In genomic region chr3:88002291-88002976, GRCm38 (mm10) we compare ENCODE assay signal across 9 mouse cellular contexts. TPM values are rescaled to one million over a fixed set of nuclear protein-coding genes. Genes with fewer than 3 reads are reported as not detected.
DNase-seq lines count a peak whose midpoint lies in the region; ATAC-seq and TF ChIP-seq lines count a peak whose summit lies in the region.
"Had no signal": no experiment of that assay in that cellular context is flagged by ENCODE, and none has a peak within 500 bp of the region (broad histone marks: within the 10 kb centered on the region; RNA-seq: fewer than 3 reads in every experiment).

No protein-coding gene starts in this region.

- H3K36me3 ChIP-seq in limb, embryonic 12.5 days = no peaks in the 10 kb centered on the region
- H3K36me3 ChIP-seq in limb, embryonic 10.5 days = no peaks in the 10 kb centered on the region
- no peaks in the 10 kb centered on the region for H3K36me3 ChIP-seq in embryonic facial prominence, embryonic 14.5 days (ENCODE audit: control insufficient read depth, insufficient read depth, low read length)
- no peaks in the 10 kb centered on the region for H3K36me3 ChIP-seq in limb, embryonic 15.5 days
- H3K36me3 ChIP-seq in stomach, postnatal 0 days (ENCODE audit: control insufficient read depth, insufficient read depth, low read length) = no peaks in the 10 kb centered on the region

- H3K27ac ChIP-seq in limb, embryonic 12.5 days = no peak overlapping the region
- H3K27ac ChIP-seq in limb, embryonic 10.5 days = no peak overlapping the region
- no peak overlapping the region for H3K27ac ChIP-seq in embryonic facial prominence, embryonic 14.5 days (replicated peaks; ENCODE audit: low read depth, low read length)
- H3K27ac ChIP-seq in limb, embryonic 15.5 days = no peak overlapping the region
- no peak overlapping the region for H3K27ac ChIP-seq in stomach, postnatal 0 days (replicated peaks)

- H3K4me3 ChIP-seq in limb, embryonic 12.5 days (replicated peaks) = 0 out of 2 replicates have a peak overlapping the region, but pooled peaks have one; percentile 3
- H3K4me3 ChIP-seq in limb, embryonic 10.5 days = no peak overlapping the region
- H3K4me3 ChIP-seq in embryonic facial prominence, embryonic 14.5 days (ENCODE audit: low read depth, low read length) = no peak overlapping the region
- H3K4me3 ChIP-seq in limb, embryonic 15.5 days = no peak overlapping the region
- H3K4me3 ChIP-seq in stomach, postnatal 0 days (ENCODE audit: low read depth, low read length) = no peak overlapping the region

- ATAC-seq in limb, embryonic 12.5 days (ENCODE audit: insufficient number of reproducible peaks, insufficient read depth, low FRiP score, low TSS enrichment, low read depth) = no peak
- ATAC-seq in embryonic facial prominence, embryonic 14.5 days (ENCODE audit: low read depth) = peak; percentile 56
- ATAC-seq in limb, embryonic 15.5 days (ENCODE audit: insufficient number of reproducible peaks, low FRiP score, low TSS enrichment, low read depth) = peak; percentile 56; the same call in 1 of the 2 replicates
- 0 out of 2 replicates have a peak, but pooled peaks have one; percentile 31 for ATAC-seq in stomach, postnatal 0 days (ENCODE audit: low FRiP score, low TSS enrichment)
- no peak for ATAC-seq in megakaryocyte, adult 5-6 weeks (ENCODE audit: poor library complexity, severe bottlenecking)
- ATAC-seq: activated CD4-positive, CD25-positive, alpha-beta regulatory T cell, adult 4 months had no signal

- no peak for TF ChIP-seq EP300 in stomach, postnatal 0 days (optimal IDR thresholded peaks at IDR 0.05)

- H3K9ac ChIP-seq in limb, embryonic 12.5 days (replicated peaks) = no peak overlapping the region
- H3K9ac ChIP-seq in embryonic facial prominence, embryonic 14.5 days (ENCODE audit: low read depth, low read length) = no peak overlapping the region
- H3K9ac ChIP-seq in limb, embryonic 15.5 days = no peak overlapping the region
- H3K9ac ChIP-seq in stomach, postnatal 0 days (ENCODE audit: low read length) = no peak overlapping the region

- H3K9me3 ChIP-seq in limb, embryonic 12.5 days = peaks cover 12% of the 10 kb centered on the region
- H3K9me3 ChIP-seq in limb, embryonic 10.5 days (replicated peaks) = no peaks in the 10 kb centered on the region
- 0 out of 2 replicates have a peak, but pooled peaks cover 8% of the 10 kb centered on the region for H3K9me3 ChIP-seq in embryonic facial prominence, embryonic 14.5 days (ENCODE audit: control insufficient read depth, low read length)
- no peaks in the 10 kb centered on the region for H3K9me3 ChIP-seq in limb, embryonic 15.5 days
- no peaks in the 10 kb centered on the region for H3K9me3 ChIP-seq in stomach, postnatal 0 days (ENCODE audit: control insufficient read depth, low read length)

- H3K4me1 ChIP-seq in limb, embryonic 12.5 days (replicated peaks) = peaks cover 12% of the 10 kb centered on the region
- H3K4me1 ChIP-seq in limb, embryonic 10.5 days = peaks cover 22% of the 10 kb centered on the region
- peaks cover 9% of the 10 kb centered on the region; the same call in 1 of the 2 replicates for H3K4me1 ChIP-seq in embryonic facial prominence, embryonic 14.5 days (ENCODE audit: control insufficient read depth, insufficient read depth, low read length)
- H3K4me1 ChIP-seq in limb, embryonic 15.5 days = peaks cover 25% of the 10 kb centered on the region
- no peaks in the 10 kb centered on the region for H3K4me1 ChIP-seq in stomach, postnatal 0 days (replicated peaks; ENCODE audit: control insufficient read depth, insufficient read depth)

- no peak for DNase-seq in limb, embryonic 10.5 days (ENCODE audit: low spot score)
- peak; percentile 9 for DNase-seq in embryonic facial prominence, embryonic 14.5 days (ENCODE audit: low spot score)
- DNase-seq in stomach, postnatal 0 days (ENCODE audit: low spot score) = no peak
- DNase-seq in right cerebral cortex, postnatal 4 days = no peak
- DNase-seq: kidney, postnatal 10 days had no signal

- H3K27me3 ChIP-seq in limb, embryonic 12.5 days = peaks cover 90% of the 10 kb centered on the region
- H3K27me3 ChIP-seq in limb, embryonic 10.5 days (ENCODE audit: low read depth, poor library complexity, severe bottlenecking) = peaks cover 79% of the 10 kb centered on the region
- peaks cover 72% of the 10 kb centered on the region for H3K27me3 ChIP-seq in embryonic facial prominence, embryonic 14.5 days (replicated peaks; ENCODE audit: control insufficient read depth, insufficient read depth, low read length)
- peaks cover 90% of the 10 kb centered on the region for H3K27me3 ChIP-seq in limb, embryonic 15.5 days
- H3K27me3 ChIP-seq in stomach, postnatal 0 days (ENCODE audit: control insufficient read depth, insufficient read depth, low read length) = peaks cover 15% of the 10 kb centered on the region; the same call in 1 of the 2 replicates

- no peak overlapping the region for H3K4me2 ChIP-seq in limb, embryonic 12.5 days
- no peak overlapping the region for H3K4me2 ChIP-seq in embryonic facial prominence, embryonic 14.5 days (ENCODE audit: low read depth, low read length)
- H3K4me2 ChIP-seq in limb, embryonic 15.5 days = no peak overlapping the region
- no peak overlapping the region for H3K4me2 ChIP-seq in stomach, postnatal 0 days (replicated peaks; ENCODE audit: low read depth)

- peak; percentile 15; the same call in 1 of the 2 replicates for TF ChIP-seq CTCF in stomach, postnatal 0 days (IDR thresholded peaks at IDR 0.05; ENCODE audit: low read depth)

- WGBS in limb, embryonic 12.5 days = 5% methylated on average over 17 of the region's 17 CpGs
- WGBS in limb, embryonic 10.5 days = 3% methylated on average over 17 of the region's 17 CpGs
- 7% methylated on average over 13 of the region's 17 CpGs for WGBS in embryonic facial prominence, embryonic 14.5 days
- 2% methylated on average over 17 of the region's 17 CpGs for WGBS in limb, embryonic 15.5 days
- 4% methylated on average over 16 of the region's 17 CpGs for WGBS in stomach, postnatal 0 days

RNA-seq across cellular contexts. Expression of gene Bcan, which starts 2.4 kb away (rescaled TPM):
- polyA plus RNA-seq in limb, embryonic 12.5 days (2016; fragmentation: Nextera tagmentation; extraction: Ambion mirVana) = 0.13 and 0.65 TPM in 2 replicates
- polyA plus RNA-seq in limb, embryonic 10.5 days (2016; fragmentation: Nextera tagmentation; extraction: Ambion mirVana) = not detected in 2 replicates
- polyA plus RNA-seq in embryonic facial prominence, embryonic 14.5 days (2014; fragmentation: Nextera tagmentation; extraction: Ambion mirVana) = 0.63 and 1.1 TPM in 2 replicates
- 0.72 and 1.1 TPM in 2 replicates for polyA plus RNA-seq in limb, embryonic 15.5 days (2015; fragmentation: Nextera tagmentation; extraction: Ambion mirVana)
- polyA plus RNA-seq in stomach, postnatal 0 days (2015; fragmentation: Nextera tagmentation; extraction: Ambion mirVana) = 0.08 and 0.18 TPM in 2 replicates
- not detected in 2 replicates for total RNA-seq in megakaryocyte, adult 5-6 weeks (2015)
- not detected in 2 replicates for total RNA-seq in megakaryocyte, adult 5-6 weeks (2017)
- polyA plus RNA-seq: activated CD4-positive, CD25-positive, alpha-beta regulatory T cell, adult 4 months had no signal

RNA-seq across cellular contexts. Expression of gene Hapln2, which starts 24.9 kb away (rescaled TPM):
- 0.10 and 0.12 TPM in 2 replicates for polyA plus RNA-seq in limb, embryonic 12.5 days (2016; fragmentation: Nextera tagmentation; extraction: Ambion mirVana)
- 0.06 TPM in 1 of 2 replicates, not detected in the other for polyA plus RNA-seq in limb, embryonic 10.5 days (2016; fragmentation: Nextera tagmentation; extraction: Ambion mirVana)
- polyA plus RNA-seq in embryonic facial prominence, embryonic 14.5 days (2014; fragmentation: Nextera tagmentation; extraction: Ambion mirVana) = not detected in 2 replicates
- not detected in 2 replicates for polyA plus RNA-seq in limb, embryonic 15.5 days (2015; fragmentation: Nextera tagmentation; extraction: Ambion mirVana)
- not detected in 2 replicates for polyA plus RNA-seq in stomach, postnatal 0 days (2015; fragmentation: Nextera tagmentation; extraction: Ambion mirVana)
- total RNA-seq in megakaryocyte, adult 5-6 weeks (2015) = not detected in 2 replicates
- total RNA-seq in megakaryocyte, adult 5-6 weeks (2017) = not detected in 2 replicates
- polyA plus RNA-seq: activated CD4-positive, CD25-positive, alpha-beta regulatory T cell, adult 4 months had no signal

RNA-seq across cellular contexts. Expression of gene Nes, which starts 31.6 kb away (rescaled TPM):
- polyA plus RNA-seq in limb, embryonic 12.5 days (2016; fragmentation: Nextera tagmentation; extraction: Ambion mirVana) = 29.4 and 32.5 TPM in 2 replicates
- 13.5 and 14.6 TPM in 2 replicates for polyA plus RNA-seq in limb, embryonic 10.5 days (2016; fragmentation: Nextera tagmentation; extraction: Ambion mirVana)
- 36.4 and 40.5 TPM in 2 replicates for polyA plus RNA-seq in embryonic facial prominence, embryonic 14.5 days (2014; fragmentation: Nextera tagmentation; extraction: Ambion mirVana)
- 26.6 and 37.2 TPM in 2 replicates for polyA plus RNA-seq in limb, embryonic 15.5 days (2015; fragmentation: Nextera tagmentation; extraction: Ambion mirVana)
- polyA plus RNA-seq in stomach, postnatal 0 days (2015; fragmentation: Nextera tagmentation; extraction: Ambion mirVana) = 5.3 and 5.7 TPM in 2 replicates
- total RNA-seq in megakaryocyte, adult 5-6 weeks (2015) = not detected in 2 replicates
- not detected in 2 replicates for total RNA-seq in megakaryocyte, adult 5-6 weeks (2017)
- polyA plus RNA-seq: activated CD4-positive, CD25-positive, alpha-beta regulatory T cell, adult 4 months had no signal

RNA-seq across cellular contexts. Expression of gene Gpatch4, which starts 40.5 kb away (rescaled TPM):
- 30.8 and 31.1 TPM in 2 replicates for polyA plus RNA-seq in limb, embryonic 12.5 days (2016; fragmentation: Nextera tagmentation; extraction: Ambion mirVana)
- 42.4 and 53.4 TPM in 2 replicates for polyA plus RNA-seq in limb, embryonic 10.5 days (2016; fragmentation: Nextera tagmentation; extraction: Ambion mirVana)
- polyA plus RNA-seq in embryonic facial prominence, embryonic 14.5 days (2014; fragmentation: Nextera tagmentation; extraction: Ambion mirVana) = 28.0 and 29.8 TPM in 2 replicates
- polyA plus RNA-seq in limb, embryonic 15.5 days (2015; fragmentation: Nextera tagmentation; extraction: Ambion mirVana) = 29.4 and 32.6 TPM in 2 replicates
- 17.4 and 19.2 TPM in 2 replicates for polyA plus RNA-seq in stomach, postnatal 0 days (2015; fragmentation: Nextera tagmentation; extraction: Ambion mirVana)
- total RNA-seq in megakaryocyte, adult 5-6 weeks (2015) = 7.3 TPM in 2 replicates
- 9.5 and 10.1 TPM in 2 replicates for total RNA-seq in megakaryocyte, adult 5-6 weeks (2017)

RNA-seq across cellular contexts. Expression of gene Crabp2, which starts 54.0 kb away (rescaled TPM):
- polyA plus RNA-seq in limb, embryonic 12.5 days (2016; fragmentation: Nextera tagmentation; extraction: Ambion mirVana) = 614 and 667 TPM in 2 replicates
- polyA plus RNA-seq in limb, embryonic 10.5 days (2016; fragmentation: Nextera tagmentation; extraction: Ambion mirVana) = 944 and 1,066 TPM in 2 replicates
- polyA plus RNA-seq in embryonic facial prominence, embryonic 14.5 days (2014; fragmentation: Nextera tagmentation; extraction: Ambion mirVana) = 145 and 175 TPM in 2 replicates
- polyA plus RNA-seq in limb, embryonic 15.5 days (2015; fragmentation: Nextera tagmentation; extraction: Ambion mirVana) = 249 and 274 TPM in 2 replicates
- 40.4 and 44.3 TPM in 2 replicates for polyA plus RNA-seq in stomach, postnatal 0 days (2015; fragmentation: Nextera tagmentation; extraction: Ambion mirVana)
- 1.3 TPM in 1 of 2 replicates, not detected in the other for total RNA-seq in megakaryocyte, adult 5-6 weeks (2015)
- total RNA-seq in megakaryocyte, adult 5-6 weeks (2017) = not detected in 2 replicates
- polyA plus RNA-seq: activated CD4-positive, CD25-positive, alpha-beta regulatory T cell, adult 4 months had no signal

Comparison
In these comparisons a context has a peak if more than half of its experiments do, and no peak if none do; other contexts are left out.
1. ATAC-seq: peak in embryonic facial prominence, embryonic 14.5 days (single experiment), limb, embryonic 15.5 days (single experiment) and stomach, postnatal 0 days (single experiment); none in limb, embryonic 12.5 days (single experiment) and megakaryocyte, adult 5-6 weeks (single experiment).